Mouse (Mus musculus): ENCODE measurements at regions not wholly inside any gene's neighbourhood (a gene's known extent, or its start where the extent isn't known, plus 50 kb on each side); places are given as distances from the start of the nearest gene placed in this dataset.

GRCm38 (mm10) chr1:38739018-38739417, 74.3 kb upstream of the Aff3 start:
- DNase-seq (ENCODE audit: low spot score) = no peak

- DNase-seq (ENCODE audit: low spot score) = no peak
Observed at GRCm38 (mm10) chr1:38735768-38736167, 71.0 kb upstream of the Aff3 start.

GRCm38 (mm10) chr1:38733201-38733600, 68.4 kb upstream of the Aff3 start:
- no peak for DNase-seq (ENCODE audit: low spot score)

GRCm38 (mm10) chr1:38729977-38730782, 65.4 kb upstream of the Aff3 start:
- no peak for DNase-seq (ENCODE audit: low spot score)

GRCm38 (mm10) chr1:38725805-38726204, 61.0 kb upstream of the Aff3 start:
- DNase-seq (ENCODE audit: low spot score) = no peak

- no peak for DNase-seq (ENCODE audit: low spot score)
Observed at GRCm38 (mm10) chr1:38724631-38725030, 59.9 kb upstream of the Aff3 start.

GRCm38 (mm10) chr1:38722155-38722554, 57.4 kb upstream of the Aff3 start:
- no peak for DNase-seq (ENCODE audit: low spot score)

- DNase-seq (ENCODE audit: low spot score) = peak; percentile 26
Observed at GRCm38 (mm10) chr1:38720287-38720686, 55.5 kb upstream of the Aff3 start.

GRCm38 (mm10) chr1:38715621-38716020, 50.9 kb upstream of the Aff3 start:
- DNase-seq (ENCODE audit: low spot score) = no peak

All from embryo, embryonic 10 days (tissue).